Mouse (Mus musculus) limb, embryonic 11.5 days (tissue): ENCODE data around the gene Bcl11b. TPM values are rescaled to one million over a fixed set of nuclear protein-coding genes. Genes with fewer than 3 reads are reported as not detected.

Experiments used
- ATAC-seq: fragments of 200-750 bp; cut with Nextera tagmentation; 2 replicates; pipeline ENCODE4 v1.8.0; 2017; ENCODE audit warnings: low read depth; ENCODE audit not compliant: insufficient number of reproducible peaks, low FRiP score, low TSS enrichment
- DNase-seq: peaks from one replicate; pipeline ENCODE4 v3.0.0-alpha.2; 2015; ENCODE audit warnings: low spot score
- H3K27ac ChIP-seq: fragments of 300-500 bp; sonication (generic); replicated peaks from 2 replicates; pipeline ENCODE4 v1.5.1; 2014; ENCODE audit warnings: low read depth, mild to moderate bottlenecking, low read length
- H3K27me3 ChIP-seq: fragments of 300-500 bp; sonication (generic); 2 replicates; pipeline ENCODE4 v1.6.1; 2014; ENCODE audit warnings: mild to moderate bottlenecking, low read length, mixed read lengths; ENCODE audit not compliant: control insufficient read depth, insufficient read depth
- H3K36me3 ChIP-seq: fragments of 300-500 bp; sonication (generic); 2 replicates; pipeline ENCODE4 v1.6.1; 2014; ENCODE audit warnings: mild to moderate bottlenecking, low read length, moderate library complexity, mixed read lengths; ENCODE audit not compliant: control insufficient read depth, insufficient read depth
- H3K4me1 ChIP-seq: fragments of 300-500 bp; sonication (generic); 2 replicates; pipeline ENCODE4 v1.6.1; 2014; ENCODE audit warnings: low read length, mixed read lengths; ENCODE audit not compliant: control insufficient read depth, insufficient read depth
- H3K4me2 ChIP-seq: fragments of 300-500 bp; sonication (generic); 2 replicates; pipeline ENCODE4 v1.6.1; 2014; ENCODE audit warnings: low read depth, mild to moderate bottlenecking, moderate library complexity; ENCODE audit not compliant: severe bottlenecking
- H3K4me3 ChIP-seq: fragments of 300-500 bp; sonication (generic); 2 replicates; pipeline ENCODE4 v1.5.1; 2014; ENCODE audit warnings: low read depth, low read length
- H3K9ac ChIP-seq: fragments of 300-500 bp; sonication (generic); 2 replicates; pipeline ENCODE4 v1.6.1; 2014; ENCODE audit warnings: mild to moderate bottlenecking, low read length
- H3K9me3 ChIP-seq: fragments of 300-500 bp; sonication (generic); 2 replicates; pipeline ENCODE4 v1.6.1; 2016; ENCODE audit warnings: low read length; ENCODE audit not compliant: control insufficient read depth
- WGBS: fragments of 180-500 bp; shearing (Covaris S2); extraction: QIAGEN DNeasy Blood & Tissue Kit; methylation state at CpG from one replicate; pipeline ENCODE4 v1.1.7; 2014; 5-methylcytosine and 5-hydroxymethylcytosine counted together
- polyA plus RNA-seq: library from polyadenylated mRNA; unstranded; fragments of >200 nt; fragmentation: Nextera tagmentation; extraction: Ambion mirVana; gene quantifications from 2 replicates; pipeline ENCODE4 v1.2.1, GENCODE M21; 2014

Bcl11b gene
- polyA plus RNA-seq, 1 experiment from 2014 or later, result 8.7 TPM

DNA sequence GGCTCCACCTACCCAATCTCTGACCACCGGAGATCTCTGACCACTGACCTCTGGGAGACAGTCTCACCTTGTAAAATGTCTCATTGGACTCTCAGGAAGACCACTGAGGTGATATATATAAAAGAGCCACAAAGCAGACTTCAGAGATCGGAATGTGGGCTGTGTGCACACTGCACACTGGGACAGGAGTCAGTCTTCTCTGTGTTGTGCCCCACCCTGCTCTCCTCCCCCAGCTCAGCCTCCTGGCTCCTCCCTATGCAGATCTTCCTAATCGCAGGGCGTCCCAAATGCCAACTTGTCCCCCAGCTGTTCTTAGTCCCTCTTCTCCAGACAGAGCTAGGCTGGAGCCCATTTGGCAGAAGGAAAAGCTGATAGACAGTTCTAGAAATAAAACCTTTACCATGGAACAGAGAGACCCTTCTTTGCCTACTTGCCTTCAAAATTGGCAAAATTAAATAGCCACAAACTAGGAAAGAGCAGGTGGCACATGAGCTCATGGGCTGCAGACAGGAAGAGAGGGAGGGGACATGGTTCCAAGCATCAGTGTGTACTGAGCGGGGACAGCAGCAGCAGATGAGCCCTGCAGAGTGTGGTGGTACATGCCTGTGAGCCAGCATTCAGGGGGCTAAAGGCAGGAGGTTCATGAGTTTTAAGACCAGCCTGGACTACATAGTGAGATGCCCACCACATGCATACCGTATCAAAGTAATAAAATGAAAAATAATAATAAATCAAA, 118.9 kb downstream of the Bcl11b start:
- no peaks in the 10 kb centered on the region for H3K36me3 ChIP-seq
- WGBS, result 62% methylated on average over 6 of the region's 6 CpGs
- DNase-seq (no peak), ATAC-seq (no peak)
- H3K9me3 ChIP-seq, result no peaks in the 10 kb centered on the region
- H3K4me2 ChIP-seq, result no peak overlapping the region
- H3K27me3 ChIP-seq, result no peaks in the 10 kb centered on the region
- no peak overlapping the region for H3K4me3 ChIP-seq
- H3K9ac ChIP-seq, result no peak overlapping the region
- peaks cover 16% of the 10 kb centered on the region; the same call in 1 of the 2 replicates for H3K4me1 ChIP-seq
- H3K27ac ChIP-seq, result no peak overlapping the region

DNA sequence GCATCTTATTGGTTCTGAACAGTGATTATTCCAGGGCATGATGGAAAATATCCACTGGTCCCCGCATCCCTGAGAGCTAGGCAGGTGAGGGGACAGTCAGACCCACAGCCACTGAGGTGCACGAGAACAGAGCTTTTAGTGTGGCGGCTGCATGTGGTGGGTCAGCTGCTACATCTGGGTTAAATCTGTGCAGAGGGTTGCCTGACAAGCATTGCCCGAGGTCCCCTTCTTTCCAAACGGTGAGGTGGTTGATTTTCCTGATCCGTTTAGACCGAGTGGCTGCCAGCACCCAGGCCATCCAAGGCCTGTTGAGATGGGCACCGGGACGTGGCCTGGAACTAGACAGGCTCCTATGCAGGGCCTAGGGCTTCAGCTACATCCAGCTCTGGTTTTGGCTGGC, 121.7 kb downstream of the Bcl11b start:
- DNase-seq, result peak; percentile 43
- H3K4me3 ChIP-seq, result no peak overlapping the region

DNA sequence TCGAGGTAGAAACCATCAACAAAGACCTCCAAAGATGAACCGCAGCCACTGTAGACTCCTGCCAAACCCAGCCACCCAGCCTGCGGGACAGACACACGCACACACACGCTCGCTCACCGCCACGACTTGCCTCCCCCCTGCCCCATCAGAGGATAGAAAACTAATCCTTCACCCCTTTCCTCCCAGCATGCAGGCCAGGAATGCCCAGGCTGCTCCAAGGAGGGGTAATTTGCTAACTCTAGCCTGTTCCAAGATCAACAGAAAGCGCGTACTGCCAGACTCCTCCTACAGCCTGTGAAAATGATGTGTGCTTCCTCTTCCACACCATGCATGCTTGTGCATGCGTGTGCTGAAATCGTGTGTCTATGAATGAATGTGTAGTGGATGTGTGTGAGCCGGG, 122.7 kb downstream of the Bcl11b start:
- H3K4me2 ChIP-seq, result no peak overlapping the region
- no peak for DNase-seq
- H3K9ac ChIP-seq, result no peak overlapping the region
- H3K9me3 ChIP-seq, result no peaks in the 10 kb centered on the region
- H3K27ac ChIP-seq, result no peak overlapping the region
- no peak overlapping the region for H3K4me3 ChIP-seq
- no peaks in the 10 kb centered on the region for H3K36me3 ChIP-seq
- ATAC-seq, result no peak
- no peaks in the 10 kb centered on the region for H3K27me3 ChIP-seq
- WGBS, result 83% methylated on average over 13 of the region's 13 CpGs
- H3K4me1 ChIP-seq, result 0 out of 2 replicates have a peak, but pooled peaks cover 4% of the 10 kb centered on the region

More for the DNA sequence above, 121.7 kb downstream of the Bcl11b start:
- Histone ChIP-seq H3K4me2 (no peak overlapping the region), H3K4me1 (0 out of 2 replicates have a peak, but pooled peaks cover 4% of the 10 kb centered on the region), H3K9me3 (no peaks in the 10 kb centered on the region), H3K36me3 (no peaks in the 10 kb centered on the region), H3K27me3 (no peaks in the 10 kb centered on the region), H3K9ac (no peak overlapping the region), H3K27ac (no peak overlapping the region)
- WGBS, result 51% methylated on average over 9 of the region's 9 CpGs
- no peak for ATAC-seq

DNA sequence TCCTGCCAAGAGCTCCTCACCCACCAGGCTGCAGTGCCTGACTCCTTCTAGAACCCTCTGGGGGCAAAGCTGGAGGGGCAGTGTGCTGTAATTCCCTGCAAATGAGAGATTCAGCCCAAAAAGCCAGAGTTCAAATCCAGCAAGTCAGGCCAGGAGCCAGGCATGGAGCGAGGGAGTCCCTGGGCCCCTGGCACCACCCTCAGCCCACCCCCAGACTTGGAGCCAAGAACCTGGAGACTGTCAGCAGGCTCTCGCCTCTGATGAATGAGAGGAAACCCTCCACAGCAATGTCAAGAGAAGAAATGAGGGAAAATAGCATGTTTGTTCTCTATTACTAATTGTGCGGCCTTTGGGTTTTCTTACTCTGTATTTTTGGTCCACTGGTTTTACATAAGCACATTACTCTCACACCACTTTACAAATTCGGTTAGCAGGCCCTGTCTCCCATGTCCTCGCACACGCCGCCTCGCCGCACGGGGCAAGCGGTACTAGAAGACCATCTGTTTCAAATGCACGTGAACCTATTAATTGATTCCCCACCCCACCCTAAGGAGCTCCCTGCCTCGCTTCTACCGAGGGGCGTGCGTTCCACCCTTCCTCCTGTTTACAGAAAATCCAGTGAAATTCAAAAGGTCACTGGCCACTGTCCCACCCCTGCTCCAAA, 124.2 kb downstream of the Bcl11b start:
- Histone ChIP-seq H3K4me3 (no peak overlapping the region), H3K9ac (no peak overlapping the region), H3K36me3 (no peaks in the 10 kb centered on the region), H3K27me3 (no peaks in the 10 kb centered on the region), H3K9me3 (no peaks in the 10 kb centered on the region), H3K4me2 (no peak overlapping the region), H3K4me1 (0 out of 2 replicates have a peak, but pooled peaks cover 2% of the 10 kb centered on the region), H3K27ac (no peak overlapping the region)
- no peak for DNase-seq
- WGBS, result 86% methylated on average over 16 of the region's 16 CpGs
- no peak for ATAC-seq

- Histone ChIP-seq H3K9me3 (no peaks in the 10 kb centered on the region), H3K27ac (no peak overlapping the region), H3K4me3 (no peak overlapping the region), H3K27me3 (no peaks in the 10 kb centered on the region), H3K36me3 (no peaks in the 10 kb centered on the region), H3K4me1 (no peaks in the 10 kb centered on the region), H3K4me2 (no peak overlapping the region), H3K9ac (no peak overlapping the region)
- 0 out of 2 replicates have a peak, but pooled peaks have one; percentile 47 for ATAC-seq
- DNase-seq, result no peak
- 55% methylated on average over 9 of the region's 9 CpGs for WGBS
Measured at GRCm38 (mm10) chr12:107876237-107876636, 127.2 kb downstream of the Bcl11b start.

GRCm38 (mm10) chr12:107874467-107875142, 128.8 kb downstream of the Bcl11b start:
- Histone ChIP-seq H3K4me3 (no peak overlapping the region), H3K9ac (no peak overlapping the region), H3K9me3 (no peaks in the 10 kb centered on the region), H3K36me3 (no peaks in the 10 kb centered on the region), H3K27me3 (no peaks in the 10 kb centered on the region), H3K4me2 (no peak overlapping the region), H3K27ac (no peak overlapping the region), H3K4me1 (no peaks in the 10 kb centered on the region)
- WGBS, result 92% methylated on average over 27 of the region's 27 CpGs
- no peak for ATAC-seq
- no peak for DNase-seq

DNA sequence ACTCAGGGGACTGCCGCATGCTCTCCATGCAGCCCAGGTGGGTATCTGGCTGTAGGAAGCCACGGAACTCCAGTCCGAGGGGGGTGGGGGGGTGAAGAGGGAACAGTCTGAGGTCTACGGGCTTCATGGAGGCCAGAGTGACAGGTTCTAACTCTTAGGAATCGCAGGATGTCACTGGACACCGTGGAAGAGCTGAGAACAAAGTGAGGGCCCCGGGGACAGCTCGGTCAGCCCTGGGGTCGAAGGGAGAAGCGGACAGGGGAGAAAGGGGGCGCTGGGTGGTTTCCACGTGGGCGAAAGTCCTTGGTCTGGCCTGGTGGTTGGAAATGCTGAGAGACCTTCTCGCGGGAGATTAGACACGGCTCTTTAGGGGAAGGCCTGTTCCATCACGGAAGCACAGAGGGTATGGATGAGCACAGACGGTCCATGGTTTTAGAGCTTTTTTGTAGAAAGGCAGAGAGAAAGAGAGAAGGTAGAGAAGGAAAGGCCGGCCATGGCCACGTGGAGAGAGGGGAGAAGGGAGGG, 133.8 kb downstream of the Bcl11b start:
- no peaks in the 10 kb centered on the region for H3K9me3 ChIP-seq
- no peak for ATAC-seq
- no peak overlapping the region for H3K27ac ChIP-seq
- no peaks in the 10 kb centered on the region for H3K27me3 ChIP-seq
- H3K4me3 ChIP-seq, result no peak overlapping the region
- 83% methylated on average over 20 of the region's 20 CpGs for WGBS
- no peak overlapping the region for H3K9ac ChIP-seq
- DNase-seq, result no peak
- H3K4me2 ChIP-seq, result no peak overlapping the region
- H3K36me3 ChIP-seq, result no peaks in the 10 kb centered on the region
- H3K4me1 ChIP-seq, result no peaks in the 10 kb centered on the region

DNA sequence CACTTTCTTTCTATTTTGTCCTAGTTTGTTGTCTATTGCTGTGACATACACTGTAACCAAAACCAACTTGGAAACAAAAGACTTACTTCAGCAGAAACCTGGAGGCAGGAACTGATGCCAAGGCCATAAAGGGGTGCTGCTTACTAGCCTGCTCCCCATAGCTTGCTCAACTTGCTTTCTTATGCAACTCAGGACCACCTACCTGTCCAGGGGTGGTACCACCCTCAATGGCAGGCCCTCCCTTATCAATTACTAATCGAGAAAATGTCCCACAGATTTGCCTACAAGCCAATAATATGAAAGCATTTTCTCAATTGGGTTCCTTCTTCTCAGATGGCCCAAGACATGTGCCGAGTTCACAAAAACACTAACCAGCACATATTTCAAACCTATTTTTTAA, 135.1 kb downstream of the Bcl11b start:
- DNase-seq, result no peak
- Histone ChIP-seq H3K4me2 (no peak overlapping the region), H3K9ac (no peak overlapping the region), H3K9me3 (no peaks in the 10 kb centered on the region), H3K4me1 (no peaks in the 10 kb centered on the region), H3K36me3 (no peaks in the 10 kb centered on the region), H3K27me3 (no peaks in the 10 kb centered on the region), H3K27ac (no peak overlapping the region), H3K4me3 (no peak overlapping the region)
- 83% methylated on average over 2 of the region's 2 CpGs for WGBS
- no peak for ATAC-seq
